In the genomic region with DNA sequence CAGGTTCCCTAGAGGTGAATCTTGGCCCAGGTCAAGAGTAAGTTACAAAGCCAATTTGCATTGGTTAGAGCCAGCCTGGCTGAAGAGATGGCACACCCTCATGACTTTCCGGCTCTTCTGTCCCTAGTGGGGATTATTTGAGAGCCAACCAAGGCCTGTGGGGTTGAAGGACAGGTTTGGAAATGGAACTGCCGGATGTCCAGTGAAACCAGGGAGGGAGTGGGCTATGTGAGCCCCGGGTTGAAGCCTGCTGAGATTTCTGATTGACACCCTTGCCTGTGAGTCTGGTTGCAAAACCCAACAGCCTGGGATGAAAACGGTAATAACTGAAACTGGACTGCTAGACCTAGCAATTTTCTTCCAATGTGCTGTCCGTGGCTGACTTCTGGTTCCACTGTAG, we compare ENCODE assay signal across 28 mouse cellular contexts.
"Had no signal": no experiment of that assay in that cellular context is flagged by ENCODE, and none has a peak within 500 bp of the region (broad histone marks: within the 10 kb centered on the region; RNA-seq: fewer than 3 reads in every experiment).

No protein-coding gene starts in this region.

- H3K27ac ChIP-seq: limb, embryonic 15.5 days; liver, embryonic 12.5 days; liver, embryonic 13.5 days; liver, embryonic 14.5 days; liver, embryonic 15.5 days; lung, embryonic 15.5 days; macrophage; midbrain, embryonic 10.5 days; midbrain, embryonic 12.5 days; midbrain, embryonic 13.5 days; midbrain, embryonic 15.5 days; neural tube, embryonic 12.5 days; neural tube, embryonic 13.5 days had no signal

- DNase-seq: left cerebral cortex, postnatal 4 days; liver; liver, embryonic 13.5 days; liver, postnatal 0 days; lung, adult 18-20 months; lung, adult 2 months; lung, embryonic 14.5 days; lung, postnatal 10 days; lung, postnatal 14 days; lung, postnatal 36 days; lung, postnatal 4 days; midbrain, embryonic 14.5 days had no signal

- H3K36me3 ChIP-seq: limb, embryonic 12.5 days; limb, embryonic 13.5 days; limb, embryonic 15.5 days; liver, embryonic 12.5 days; liver, embryonic 13.5 days; liver, embryonic 15.5 days; midbrain, embryonic 10.5 days; midbrain, embryonic 12.5 days; midbrain, embryonic 13.5 days; midbrain, embryonic 15.5 days; neural tube, embryonic 12.5 days; neural tube, embryonic 13.5 days had no signal

- H3K4me3 ChIP-seq: limb, embryonic 12.5 days; limb, embryonic 13.5 days; limb, embryonic 15.5 days; liver, embryonic 12.5 days; liver, embryonic 13.5 days; liver, embryonic 15.5 days; lung, embryonic 15.5 days; megakaryocyte, embryonic 14.5 days; midbrain, embryonic 10.5 days; midbrain, embryonic 12.5 days; midbrain, embryonic 13.5 days; midbrain, embryonic 15.5 days; myocyte; neural tube, embryonic 12.5 days; neural tube, embryonic 13.5 days had no signal

- H3K9me3 ChIP-seq: limb, embryonic 12.5 days; limb, embryonic 13.5 days; limb, embryonic 15.5 days; liver, embryonic 12.5 days; liver, embryonic 13.5 days; liver, embryonic 15.5 days; lung, embryonic 15.5 days; megakaryocyte, embryonic 14.5 days; midbrain, embryonic 10.5 days; midbrain, embryonic 12.5 days; midbrain, embryonic 13.5 days; midbrain, embryonic 15.5 days; neural tube, embryonic 12.5 days; neural tube, embryonic 13.5 days had no signal

- H3K9ac ChIP-seq: limb, embryonic 12.5 days; limb, embryonic 13.5 days; limb, embryonic 15.5 days; liver, embryonic 12.5 days; liver, embryonic 13.5 days; liver, embryonic 14.5 days; liver, embryonic 15.5 days; liver, postnatal 0 days; lung, embryonic 14.5 days; lung, embryonic 15.5 days; midbrain, embryonic 12.5 days; midbrain, embryonic 13.5 days; midbrain, embryonic 15.5 days; neural tube, embryonic 12.5 days; neural tube, embryonic 13.5 days had no signal

- H3K27me3 ChIP-seq: limb, embryonic 12.5 days; limb, embryonic 13.5 days; limb, embryonic 15.5 days; liver, embryonic 12.5 days; liver, embryonic 13.5 days; liver, embryonic 15.5 days; lung, embryonic 15.5 days; megakaryocyte, embryonic 14.5 days; midbrain, embryonic 12.5 days; midbrain, embryonic 13.5 days; midbrain, embryonic 15.5 days; neural tube, embryonic 12.5 days; neural tube, embryonic 13.5 days had no signal

- H3K4me1 ChIP-seq: liver, embryonic 12.5 days; liver, embryonic 13.5 days; liver, embryonic 15.5 days had no signal
